9 mouse cellular contexts compared by ENCODE assay signal in genomic region chr11:100512384-100512783, GRCm38 (mm10). TPM values are rescaled to one million over a fixed set of nuclear protein-coding genes. Genes with fewer than 3 reads are reported as not detected.
A peak's percentile ranks its signal among the peaks of the same experiment; 100 is the strongest.
DNase-seq lines count a peak whose midpoint lies in the region; ATAC-seq and TF ChIP-seq lines count a peak whose summit lies in the region.
"Had no signal": no experiment of that assay in that cellular context is flagged by ENCODE, and none has a peak within 500 bp of the region (broad histone marks: within the 10 kb centered on the region; RNA-seq: fewer than 3 reads in every experiment).

No protein-coding gene starts in this region.

- H3K9me3 ChIP-seq in kidney, embryonic 15.5 days (replicated peaks) = no peaks in the 10 kb centered on the region
- H3K9me3 ChIP-seq: liver, embryonic 13.5 days had no signal

- H3K36me3 ChIP-seq in kidney, adult 2 months (ENCODE audit: control insufficient read depth, insufficient read depth, low read length) = peaks cover 4% of the 10 kb centered on the region; the same call in 1 of the 2 replicates
- peaks cover 95% of the 10 kb centered on the region for H3K36me3 ChIP-seq in kidney, embryonic 15.5 days

- H3K4me2 ChIP-seq in kidney, embryonic 15.5 days = no peak overlapping the region
- H3K4me2 ChIP-seq: liver, embryonic 13.5 days had no signal

- 82% methylated on average over 1 of the region's 1 CpGs for WGBS in kidney, adult 2 months
- WGBS in kidney, embryonic 15.5 days = 84% methylated on average over 1 of the region's 1 CpGs

- DNase-seq in adrenal gland, postnatal 10 days = peak; percentile 61
- DNase-seq in adrenal gland, adult 18-20 months (ENCODE audit: low spot score in 2 of 2) = no peak
- DNase-seq in kidney, adult 2 months = peak; percentile 53
- peak; percentile 34 for DNase-seq in retina, postnatal 7 days (ENCODE audit: low read depth, low spot score)
- no peak for DNase-seq in thymus, postnatal 4 days
- DNase-seq: liver, embryonic 13.5 days had no signal

- peak; percentile 40 for TF ChIP-seq CTCF in kidney, adult 2 months (conservative IDR thresholded peaks at IDR 0.05; ENCODE audit: insufficient read depth, insufficient read length, low read depth, low read length)

- no peak overlapping the region for H3K27ac ChIP-seq in kidney, adult 2 months (ENCODE audit: insufficient read depth, low read depth, low read length)
- no peak overlapping the region for H3K27ac ChIP-seq in kidney, embryonic 15.5 days
- H3K27ac ChIP-seq: liver, embryonic 13.5 days had no signal

- H3K4me1 ChIP-seq in kidney, adult 2 months (ENCODE audit: control insufficient read depth, insufficient read depth, low read length) = peaks cover 6% of the 10 kb centered on the region; the same call in 1 of the 2 replicates
- H3K4me1 ChIP-seq in kidney, embryonic 15.5 days = 0 out of 2 replicates have a peak, but pooled peaks cover 8% of the 10 kb centered on the region
- H3K4me1 ChIP-seq: liver, embryonic 13.5 days had no signal

- no peak for TF ChIP-seq POLR2A in kidney, adult 2 months (IDR thresholded peaks at IDR 0.05; ENCODE audit: low read depth, low read length)

- H3K9ac ChIP-seq in kidney, embryonic 15.5 days = no peak overlapping the region
- H3K9ac ChIP-seq: liver, embryonic 13.5 days had no signal

- ATAC-seq in kidney, embryonic 15.5 days (replicated peaks; ENCODE audit: low FRiP score) = no peak
- ATAC-seq in granulocyte monocyte progenitor cell, adult 5-6 weeks (replicated peaks; ENCODE audit: poor library complexity, severe bottlenecking) = peak; percentile 50
- ATAC-seq in megakaryocyte, adult 5-6 weeks (ENCODE audit: poor library complexity, severe bottlenecking) = no peak

- H3K4me3 ChIP-seq in kidney, adult 2 months (ENCODE audit: insufficient read depth, low read depth, low read length) = no peak overlapping the region
- no peak overlapping the region for H3K4me3 ChIP-seq in kidney, embryonic 15.5 days (replicated peaks)
- H3K4me3 ChIP-seq: liver, embryonic 13.5 days had no signal

- no peaks in the 10 kb centered on the region for H3K27me3 ChIP-seq in kidney, adult 2 months (replicated peaks; ENCODE audit: control insufficient read depth, insufficient read depth, low read length)
- no peaks in the 10 kb centered on the region for H3K27me3 ChIP-seq in kidney, embryonic 15.5 days
- H3K27me3 ChIP-seq: liver, embryonic 13.5 days had no signal

RNA-seq across cellular contexts. Expression of gene Acly, which starts 15.4 kb away (rescaled TPM):
- 100 to 1,000 TPM; 380 to 552 TPM for total RNA-seq in adrenal gland, postnatal 10 days (2021)
- 1,000 to 10,000 TPM; 1,875 to 2,782 TPM for total RNA-seq in adrenal gland, adult 18-20 months (2021)
- polyA plus RNA-seq in kidney, adult 2 months (2012; rRNA removed) = 181 and 191 TPM in 2 replicates
- polyA plus RNA-seq in kidney, embryonic 15.5 days (2015; fragmentation: Nextera tagmentation; extraction: Ambion mirVana) = 151 and 175 TPM in 2 replicates
- 93.5 and 98.0 TPM in 2 replicates for total RNA-seq in granulocyte monocyte progenitor cell, adult 5-6 weeks (2014; fragmentation: Nextera tagmentation)
- 101 and 107 TPM in 2 replicates for total RNA-seq in granulocyte monocyte progenitor cell, adult 5-6 weeks (2017)
- total RNA-seq in megakaryocyte, adult 5-6 weeks (2015) = 80.6 and 90.8 TPM in 2 replicates
- total RNA-seq in megakaryocyte, adult 5-6 weeks (2017) = 100 and 105 TPM in 2 replicates

RNA-seq across cellular contexts. Expression of gene Ttc25, which starts 33.0 kb away (rescaled TPM):
- 1 to 10 TPM; 1.4 to 1.6 TPM for total RNA-seq in adrenal gland, postnatal 10 days (2021)
- total RNA-seq in adrenal gland, adult 18-20 months (2021) = 10 to 100 TPM in 1 of 2 experiments, 1 to 10 TPM in 1; 8.8 to 18.8 TPM
- polyA plus RNA-seq in kidney, adult 2 months (2012; rRNA removed) = 0.84 and 1.4 TPM in 2 replicates
- polyA plus RNA-seq in kidney, embryonic 15.5 days (2015; fragmentation: Nextera tagmentation; extraction: Ambion mirVana) = 0.99 and 1.1 TPM in 2 replicates
- total RNA-seq in granulocyte monocyte progenitor cell, adult 5-6 weeks (2014; fragmentation: Nextera tagmentation) = 3.7 TPM in 1 of 2 replicates, not detected in the other
- total RNA-seq in granulocyte monocyte progenitor cell, adult 5-6 weeks (2017) = 0.31 TPM in 1 of 2 replicates, not detected in the other
- 0.16 and 0.96 TPM in 2 replicates for total RNA-seq in megakaryocyte, adult 5-6 weeks (2015)
- total RNA-seq in megakaryocyte, adult 5-6 weeks (2017) = not detected in 2 replicates

RNA-seq across cellular contexts. Expression of gene Klhl11, which starts 39.8 kb away (rescaled TPM):
- total RNA-seq in adrenal gland, postnatal 10 days (2021) = 10 to 100 TPM; 35.0 to 36.3 TPM
- total RNA-seq in adrenal gland, adult 18-20 months (2021) = 10 to 100 TPM; 51.5 to 58.3 TPM
- 2.3 and 3.3 TPM in 2 replicates for polyA plus RNA-seq in kidney, adult 2 months (2012; rRNA removed)
- 8.4 and 10.0 TPM in 2 replicates for polyA plus RNA-seq in kidney, embryonic 15.5 days (2015; fragmentation: Nextera tagmentation; extraction: Ambion mirVana)
- 7.0 and 10.1 TPM in 2 replicates for total RNA-seq in granulocyte monocyte progenitor cell, adult 5-6 weeks (2014; fragmentation: Nextera tagmentation)
- total RNA-seq in granulocyte monocyte progenitor cell, adult 5-6 weeks (2017) = 16.7 and 21.3 TPM in 2 replicates
- total RNA-seq in megakaryocyte, adult 5-6 weeks (2015) = 5.9 and 8.1 TPM in 2 replicates
- total RNA-seq in megakaryocyte, adult 5-6 weeks (2017) = 14.5 and 14.8 TPM in 2 replicates

Comparison
In these comparisons a context has a peak if more than half of its experiments do, and no peak if none do; other contexts are left out.
1. DNase-seq: peak in adrenal gland, postnatal 10 days (single experiment), kidney, adult 2 months (single experiment) and retina, postnatal 7 days (single experiment); none in adrenal gland, adult 18-20 months (0 of 2) and thymus, postnatal 4 days (single experiment).